Mouse (Mus musculus) CD4-positive, CD25-positive, alpha-beta regulatory T cell (primary cell): Measurements from ENCODE around the gene Vps36. TPM values are rescaled to one million over a fixed set of nuclear protein-coding genes. Genes with fewer than 3 reads are reported as not detected.

ENCODE experiments used
- polyA plus RNA-seq: library from polyadenylated mRNA; unstranded; fragments of 100-300 nt; shearing (Covaris generic); gene quantifications from one replicate; pipeline ENCODE4 v1.2.1, GENCODE M21; 2017

The Vps36 gene
- polyA plus RNA-seq, result 38.0 TPM

GRCm38 (mm10) chr8:22192660-22193431 is at the start of gene Vps36:
Gene Vps36 (plus strand): TSS chr8:22192809.

GRCm38 (mm10) chr8:22166080-22166603 is 26.5 kb upstream of the Vps36 start, which contains the start of gene Nek3:
Gene Nek3 (minus strand): TSS chr8:22166435.

GRCm38 (mm10) chr8:22185431-22186397 is 6.9 kb upstream of the Vps36 start, which contains the start of gene Ckap2:
Gene Ckap2 (minus strand): TSS chr8:22185819.

GRCm38 (mm10) chr8:22227061-22227877 is 34.7 kb downstream of the Vps36 start, which contains the start of gene Thsd1:
Gene Thsd1 (plus strand): TSS chr8:22227313.

Other genes with a start within 250 kb of the Vps36 start
- gene Defb13, start 246.0 kb upstream of the Vps36 start, polyA plus RNA-seq, result not detected
- not detected for gene Fam90a1a, start 234.1 kb upstream of the Vps36 start, polyA plus RNA-seq
- gene Ccdc70, start 223.0 kb upstream of the Vps36 start, polyA plus RNA-seq, result not detected
- 0.12 TPM for gene Atp7b, start 132.5 kb upstream of the Vps36 start, polyA plus RNA-seq
- gene Alg11, start 132.1 kb upstream of the Vps36 start, polyA plus RNA-seq, result 8.4 TPM
- 0.11 TPM for gene Nek5, start 67.8 kb upstream of the Vps36 start, polyA plus RNA-seq
- gene Nek3, start 26.4 kb upstream of the Vps36 start, polyA plus RNA-seq, result 4.6 TPM
- 2.2 TPM for gene Ckap2, start 7.0 kb upstream of the Vps36 start, polyA plus RNA-seq
- 0.35 TPM for gene Thsd1, start 34.5 kb downstream of the Vps36 start, polyA plus RNA-seq
- not detected for gene Tpte, start 90.6 kb downstream of the Vps36 start, polyA plus RNA-seq
- 9.4 TPM for gene Slc25a15, start 205.8 kb downstream of the Vps36 start, polyA plus RNA-seq
- 31.1 TPM for gene Mrps31, start 218.6 kb downstream of the Vps36 start, polyA plus RNA-seq